Mouse (Mus musculus) urinary bladder, postnatal 36 days (tissue): ENCODE measurements around the gene Kcnh4.

Experiments used
- DNase-seq, 2 experiments: peaks; one replicate each; pipeline ENCODE4 v3.0.0; 2022; ENCODE audit warnings: low spot score in 2 of 2, mixed read lengths in 1 of 2

Kcnh4 gene

GRCm38 (mm10) chr11:100766726-100767125 lies 7.0 kb upstream of the Kcnh4 start:
- DNase-seq: no peak

- no peak for DNase-seq
These were observed 3.1 kb upstream of the Kcnh4 start, which contains the start of gene Hcrt for GRCm38 (mm10) chr11:100762831-100763230. TSS of gene Hcrt (minus strand) at chr11:100762931.

- peak; percentile 74 to 82 for DNase-seq
These were observed 1.9 kb upstream of the Kcnh4 start for GRCm38 (mm10) chr11:100761547-100762045.

GRCm38 (mm10) chr11:100758707-100759610 lies 783 bp downstream of the Kcnh4 start:
- DNase-seq: peak in 1 of 2 experiments; percentile 10

GRCm38 (mm10) chr11:100757566-100757965 lies 2.2 kb downstream of the Kcnh4 start:
- no peak for DNase-seq

GRCm38 (mm10) chr11:100756476-100756875 lies 3.3 kb downstream of the Kcnh4 start:
- no peak for DNase-seq

- no peak for DNase-seq
These were observed 5.1 kb downstream of the Kcnh4 start for GRCm38 (mm10) chr11:100754693-100755057.

GRCm38 (mm10) chr11:100754021-100754692 lies 5.6 kb downstream of the Kcnh4 start:
- no peak for DNase-seq

GRCm38 (mm10) chr11:100752294-100752693 lies 7.4 kb downstream of the Kcnh4 start:
- no peak for DNase-seq

GRCm38 (mm10) chr11:100750127-100750526 lies 9.6 kb downstream of the Kcnh4 start:
- no peak for DNase-seq

- DNase-seq: no peak
These were observed 10.3 kb downstream of the Kcnh4 start for GRCm38 (mm10) chr11:100749469-100749868.

GRCm38 (mm10) chr11:100748620-100749019 lies 11.1 kb downstream of the Kcnh4 start:
- no peak for DNase-seq

GRCm38 (mm10) chr11:100747114-100747513 lies 12.6 kb downstream of the Kcnh4 start:
- DNase-seq: no peak

GRCm38 (mm10) chr11:100746546-100746945 lies 13.2 kb downstream of the Kcnh4 start:
- DNase-seq: no peak

- no peak for DNase-seq
These were observed 14.7 kb downstream of the Kcnh4 start for GRCm38 (mm10) chr11:100745085-100745484.

GRCm38 (mm10) chr11:100741348-100741747 lies 18.4 kb downstream of the Kcnh4 start:
- DNase-seq: peak in 1 of 2 experiments; percentile 47

GRCm38 (mm10) chr11:100738749-100739148 lies 21.0 kb downstream of the Kcnh4 start:
- no peak for DNase-seq

- peak; percentile 98 to 99 for DNase-seq
These were observed 21.6 kb downstream of the Kcnh4 start, which contains the start of gene Rab5c for GRCm38 (mm10) chr11:100738066-100738604. TSS of gene Rab5c (minus strand) at chr11:100738215.

GRCm38 (mm10) chr11:100737105-100737733 lies 22.5 kb downstream of the Kcnh4 start:
- DNase-seq: no peak

GRCm38 (mm10) chr11:100736746-100737080 lies 23.0 kb downstream of the Kcnh4 start:
- no peak for DNase-seq

GRCm38 (mm10) chr11:100735954-100736745 lies 23.6 kb downstream of the Kcnh4 start:
- no peak for DNase-seq
